Mouse (Mus musculus): ENCODE results near the gene Pip4k2b.

Pip4k2b gene

DNA sequence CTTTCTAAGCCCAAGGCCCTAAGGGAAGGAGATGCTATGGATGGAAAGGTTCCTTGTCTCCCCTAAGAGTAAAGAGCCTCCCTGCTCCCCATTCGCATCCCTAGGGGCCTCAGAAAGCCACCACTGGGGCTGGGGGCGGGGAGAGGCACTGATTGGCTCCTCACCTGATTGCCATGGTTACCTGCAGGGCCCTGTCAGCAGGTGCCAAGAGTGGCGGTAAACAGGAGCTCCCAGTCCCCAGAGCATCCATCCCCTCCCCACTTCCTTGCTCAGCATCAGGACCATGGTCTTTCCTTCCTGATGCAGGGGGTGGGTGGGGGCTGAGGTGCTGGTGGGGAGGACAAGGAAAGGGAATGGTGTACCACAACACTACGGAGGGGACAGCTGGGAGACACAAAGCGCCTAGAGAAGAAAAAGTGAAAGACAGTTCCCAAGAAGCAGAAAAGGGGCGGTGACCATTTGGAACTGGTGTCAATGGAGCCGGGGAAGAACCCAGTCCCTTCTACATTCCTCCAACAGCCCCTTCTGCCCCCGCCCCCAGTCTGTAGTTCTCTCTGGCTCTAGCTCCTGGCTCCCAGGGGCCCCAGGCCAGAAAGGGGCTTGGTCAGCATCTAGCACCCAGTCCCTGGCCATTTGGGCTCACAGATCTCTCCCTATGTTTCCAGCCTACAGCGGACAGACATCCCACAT, 48.6 kb downstream of the Pip4k2b start:
- DNase-seq (ENCODE audit: low read depth, low spot score) = no peak

DNA sequence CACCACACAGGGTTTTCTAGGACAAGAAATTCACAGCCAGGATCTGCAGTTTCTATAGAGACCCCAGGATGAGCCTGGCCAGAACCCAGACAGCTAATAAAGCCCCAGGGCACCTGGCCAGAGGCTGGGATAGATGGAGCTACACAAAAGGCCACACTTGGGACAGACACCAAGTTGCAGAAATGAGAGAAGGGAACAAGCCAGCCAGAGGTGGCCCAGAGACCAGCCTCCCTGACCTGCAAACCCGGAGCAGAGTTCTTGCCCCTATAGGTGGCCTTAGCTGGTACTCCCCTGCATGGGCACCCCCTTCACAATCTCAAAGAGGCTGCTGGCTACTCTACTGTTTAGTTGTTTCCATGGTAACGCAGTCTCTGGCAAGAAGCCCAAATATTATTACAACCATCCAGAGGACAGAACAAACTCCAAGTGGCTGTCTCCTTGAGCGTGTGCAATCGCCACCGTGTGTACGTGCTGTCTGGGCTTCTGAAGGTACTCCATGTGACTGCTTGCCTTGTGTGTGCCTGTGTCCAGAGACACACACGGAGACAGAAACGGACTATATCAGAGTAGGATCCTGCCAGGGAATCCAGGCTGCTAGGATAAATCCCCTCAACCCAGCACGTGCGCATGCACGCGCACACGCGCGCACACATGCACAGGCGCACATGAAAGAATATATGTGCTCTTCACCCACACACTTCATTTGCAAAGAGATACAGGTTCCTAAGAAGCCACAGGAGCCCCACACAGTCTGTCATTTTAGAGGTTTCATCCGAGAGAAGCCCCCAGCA, 49.4 kb downstream of the Pip4k2b start:
- no peak for DNase-seq (ENCODE audit: low read depth, low spot score)

DNA sequence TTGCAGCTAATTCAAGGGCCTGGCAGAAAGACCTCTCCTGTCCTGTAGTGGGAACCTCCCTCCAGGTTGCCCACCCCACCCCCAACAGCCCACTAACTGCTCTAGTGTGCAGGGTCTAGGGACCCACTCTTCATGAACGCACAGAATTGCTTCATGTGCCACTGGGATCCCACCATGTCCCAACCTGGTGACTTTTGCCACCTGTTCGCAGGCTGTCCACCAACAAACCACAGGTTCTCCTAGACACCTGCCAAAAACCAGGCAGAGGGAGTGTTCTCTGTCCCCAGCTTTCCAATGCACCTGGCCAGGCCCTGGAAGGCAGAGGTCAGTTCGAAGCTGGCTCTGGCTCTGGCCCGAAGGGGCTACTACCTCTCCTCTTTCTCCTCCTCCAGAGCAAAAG, 50.1 kb downstream of the Pip4k2b start:
- no peak for DNase-seq (ENCODE audit: low read depth, low spot score)

DNA sequence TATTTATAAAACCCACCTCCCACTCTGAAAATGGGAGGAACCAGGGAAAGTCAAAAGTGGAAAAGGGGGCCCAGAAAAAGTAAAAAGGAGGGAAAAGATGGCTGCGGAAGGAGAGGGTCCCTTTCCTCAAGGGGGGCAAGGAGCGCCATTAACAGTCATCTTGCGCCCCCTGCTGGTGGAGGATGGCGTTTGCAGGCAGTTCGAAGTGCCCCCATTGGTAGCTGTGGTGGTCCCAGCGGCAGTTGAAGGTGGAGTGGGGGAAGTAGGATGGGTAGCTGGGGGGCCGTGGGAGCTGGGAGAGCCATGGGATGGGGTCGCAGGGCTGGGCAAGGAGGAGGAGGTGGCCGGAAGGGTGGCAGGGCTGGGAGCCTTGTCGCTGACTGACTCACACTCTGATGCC, 54.6 kb downstream of the Pip4k2b start:
- no peak for DNase-seq (ENCODE audit: low read depth, low spot score)

DNA sequence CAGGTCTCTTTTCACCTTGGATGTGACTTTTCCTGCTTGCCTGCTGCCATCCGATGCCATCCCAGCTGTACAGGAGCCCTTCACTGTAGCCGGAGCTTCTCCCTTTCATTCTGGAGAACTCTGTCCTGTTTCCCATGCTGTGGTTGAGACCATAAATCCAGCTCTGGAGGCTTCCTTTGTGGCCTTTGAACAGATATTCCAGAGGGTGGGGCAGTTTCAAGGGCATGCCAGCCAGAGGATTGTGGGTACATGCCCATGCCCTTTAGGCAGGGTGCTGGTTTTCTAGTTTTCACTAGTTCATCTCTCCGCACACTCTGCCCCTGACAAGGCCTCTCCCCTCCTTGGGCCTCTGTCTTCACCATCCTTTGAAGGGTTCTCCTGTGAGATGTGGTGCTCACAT, 57.4 kb downstream of the Pip4k2b start:
- no peak for DNase-seq (ENCODE audit: low read depth, low spot score)

DNA sequence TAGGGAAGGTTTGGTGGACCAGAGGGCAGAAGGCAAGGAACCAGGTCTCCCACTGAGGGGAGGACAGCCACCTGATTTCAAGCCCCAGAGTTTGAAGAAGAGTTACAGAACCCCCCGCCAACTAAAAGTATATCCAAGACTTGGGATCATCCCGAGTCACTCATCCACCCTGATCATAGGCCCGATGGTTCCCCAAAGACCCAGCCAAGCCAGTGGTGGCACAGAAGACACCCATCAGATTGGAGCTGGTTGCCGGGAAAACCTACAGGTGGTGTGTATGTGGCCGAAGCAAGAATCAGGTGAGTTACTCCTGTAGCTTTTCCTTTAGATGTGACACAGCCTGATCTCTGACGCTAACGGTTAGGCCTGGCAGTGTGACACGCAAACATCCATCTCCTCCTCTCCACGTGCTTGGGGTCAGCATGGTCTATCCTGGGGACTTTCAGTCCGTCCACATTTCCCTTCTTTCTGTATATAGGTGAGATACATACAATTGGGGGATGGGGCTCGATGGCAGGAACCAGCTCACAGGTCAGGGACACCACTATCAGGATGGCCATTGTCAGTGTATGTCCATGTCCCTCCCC, 58.1 kb downstream of the Pip4k2b start:
- DNase-seq (ENCODE audit: low read depth, low spot score) = no peak

DNA sequence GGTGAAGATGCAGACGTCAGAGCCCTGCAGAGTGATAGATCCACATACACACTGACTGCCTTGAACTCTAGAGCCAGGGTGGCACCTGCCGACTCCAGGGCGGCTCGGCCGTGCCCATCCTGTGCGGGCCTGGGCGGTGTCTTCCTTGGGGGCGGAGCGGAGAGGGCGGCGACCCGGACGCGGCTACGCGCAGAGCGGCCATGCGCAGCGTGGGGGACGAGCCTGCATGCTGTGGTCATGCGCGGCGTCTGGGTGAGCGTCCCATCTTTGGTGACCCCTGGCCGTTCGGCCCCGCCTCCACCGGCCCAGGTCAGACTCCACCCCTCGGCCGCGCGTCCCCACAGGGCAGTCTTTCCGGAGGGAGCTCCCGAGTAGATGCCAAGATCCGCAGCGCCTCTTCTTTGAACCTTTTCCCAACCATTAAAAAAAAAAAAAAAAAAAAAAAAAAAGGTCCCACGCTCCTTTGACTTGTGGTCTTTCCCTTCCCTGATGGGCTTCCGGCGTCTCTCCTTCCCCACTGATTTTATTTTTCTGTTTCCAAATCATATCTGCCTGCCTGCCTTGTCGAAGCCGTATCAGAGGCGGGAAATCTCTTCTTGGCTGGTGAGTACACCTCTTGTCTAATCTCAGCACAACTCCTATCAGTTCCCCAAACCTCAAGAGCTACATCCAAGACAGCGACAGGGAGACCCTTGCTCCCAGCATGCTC, 58.7 kb downstream of the Pip4k2b start, which contains the start of gene Cisd3:
Gene Cisd3, plus strand, starts transcription at position 214 of the 709 bp plus-strand sequence.
- peak; percentile 76 for DNase-seq (ENCODE audit: low read depth, low spot score)

DNA sequence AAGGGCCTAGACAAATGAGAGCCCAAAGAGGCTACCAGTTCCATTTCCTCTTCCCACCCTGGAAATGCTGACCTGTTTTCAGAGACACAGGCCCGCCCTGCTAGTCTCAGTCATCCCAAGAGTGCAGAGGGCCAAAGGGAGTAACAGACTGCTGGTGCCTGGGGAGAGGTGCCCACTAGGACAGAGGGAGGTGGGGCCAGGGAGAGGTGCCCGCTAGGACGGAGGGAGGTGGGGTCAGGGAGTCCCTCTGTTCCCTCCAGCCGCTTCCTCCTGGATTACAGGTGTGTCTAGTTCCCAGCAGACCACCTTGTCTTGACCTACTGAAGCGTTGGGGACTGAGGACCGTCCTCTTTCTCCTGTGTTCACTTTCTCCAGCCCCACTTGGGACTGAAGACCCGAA, 59.7 kb downstream of the Pip4k2b start:
- DNase-seq (ENCODE audit: low read depth, low spot score) = no peak

DNA sequence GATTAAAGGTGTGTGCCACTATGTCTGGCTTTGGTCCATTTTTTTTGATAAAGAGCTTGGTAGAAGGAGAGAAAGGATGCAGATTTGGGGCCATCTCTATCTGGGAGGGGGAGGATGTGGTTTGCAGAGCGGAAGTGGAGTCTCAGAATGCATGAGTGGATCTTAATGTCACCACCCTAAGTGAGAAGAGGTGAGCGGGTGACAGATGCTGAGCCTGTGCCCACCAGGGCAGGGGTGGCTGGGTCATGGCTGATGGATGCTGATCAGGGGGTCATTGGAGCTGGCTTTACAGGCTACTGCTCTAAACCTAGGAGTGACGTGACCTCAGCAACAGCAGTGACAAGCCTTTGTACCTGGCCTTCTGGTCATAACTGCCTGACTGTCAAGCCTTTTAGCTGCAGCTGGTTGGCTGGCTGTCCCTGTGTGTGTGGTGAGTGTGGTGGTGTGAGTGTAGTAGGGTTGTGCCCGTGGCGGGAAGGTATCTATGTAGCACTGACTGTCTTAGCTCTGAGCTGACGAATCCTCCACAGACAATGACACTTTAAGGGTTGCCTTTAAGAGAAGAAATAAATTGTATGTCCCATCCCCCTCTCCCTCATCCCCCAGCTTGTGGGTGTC, 60.3 kb downstream of the Pip4k2b start:
- DNase-seq (ENCODE audit: low read depth, low spot score) = no peak

DNA sequence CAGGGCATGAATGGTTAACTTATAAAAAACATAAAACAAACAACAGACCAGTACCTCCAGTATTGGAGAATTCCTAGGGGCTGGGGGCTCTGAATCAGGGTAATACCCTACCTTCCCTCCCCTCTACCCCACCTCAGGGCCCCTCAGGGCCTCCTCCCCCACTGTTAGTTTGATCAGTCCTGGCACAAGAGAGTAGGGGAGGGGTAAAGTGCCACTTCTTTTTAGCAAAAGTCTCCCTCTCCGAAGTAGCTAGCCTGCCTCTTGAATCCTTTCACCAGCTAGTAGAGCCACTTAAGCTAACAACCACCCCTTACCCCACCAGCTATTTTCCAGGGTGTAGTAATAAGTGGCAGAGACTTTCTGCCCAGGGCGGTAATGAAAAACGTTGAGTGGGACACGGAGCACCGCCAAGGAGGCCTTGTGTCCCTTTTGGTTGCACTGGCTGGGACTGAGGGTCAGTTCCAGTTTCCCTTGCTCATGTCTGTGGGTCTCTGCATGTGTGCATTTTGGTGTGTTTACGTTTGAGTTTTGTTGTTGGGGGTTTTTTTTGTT, 61.9 kb downstream of the Pip4k2b start:
- no peak for DNase-seq (ENCODE audit: low read depth, low spot score)

DNA sequence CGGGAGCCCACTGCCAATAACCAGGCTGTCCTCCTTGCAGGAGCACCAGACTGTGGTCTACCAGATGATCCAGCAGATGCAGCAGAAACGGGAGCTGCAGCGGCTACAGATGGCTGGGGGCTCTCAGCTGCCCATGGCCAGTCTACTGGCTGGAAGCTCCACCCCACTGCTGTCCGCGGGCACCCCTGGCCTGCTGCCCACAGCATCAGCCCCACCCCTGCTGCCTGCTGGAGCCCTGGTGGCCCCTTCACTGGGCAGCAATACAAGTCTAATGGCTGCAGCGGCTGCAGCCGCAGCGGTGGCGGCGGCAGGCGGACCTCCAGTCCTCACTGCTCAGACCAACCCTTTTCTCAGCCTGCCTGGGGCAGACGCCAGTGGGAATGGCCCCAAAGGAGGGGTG, 64.1 kb downstream of the Pip4k2b start:
- no peak for DNase-seq (ENCODE audit: low read depth, low spot score)

DNA sequence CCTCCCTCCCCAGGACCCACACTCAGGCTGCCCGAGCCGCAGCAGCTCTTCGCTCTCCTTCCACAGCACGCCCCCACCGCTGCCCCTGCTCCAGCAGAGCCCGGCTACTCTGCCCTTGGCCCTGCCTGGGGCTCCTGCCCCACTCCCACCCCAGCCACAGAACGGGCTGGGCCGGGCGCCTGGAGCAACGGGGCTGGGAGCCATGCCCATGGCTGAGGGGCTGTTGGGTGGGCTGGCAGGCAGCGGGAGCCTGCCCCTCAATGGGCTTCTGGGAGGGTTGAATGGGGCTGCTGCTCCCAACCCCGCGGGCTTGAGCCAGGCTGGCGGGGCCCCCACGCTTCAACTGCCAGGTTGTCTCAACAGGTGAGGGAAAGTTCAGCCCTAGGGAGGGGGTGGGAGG, 66.2 kb downstream of the Pip4k2b start:
- no peak for DNase-seq (ENCODE audit: low read depth, low spot score)

DNA sequence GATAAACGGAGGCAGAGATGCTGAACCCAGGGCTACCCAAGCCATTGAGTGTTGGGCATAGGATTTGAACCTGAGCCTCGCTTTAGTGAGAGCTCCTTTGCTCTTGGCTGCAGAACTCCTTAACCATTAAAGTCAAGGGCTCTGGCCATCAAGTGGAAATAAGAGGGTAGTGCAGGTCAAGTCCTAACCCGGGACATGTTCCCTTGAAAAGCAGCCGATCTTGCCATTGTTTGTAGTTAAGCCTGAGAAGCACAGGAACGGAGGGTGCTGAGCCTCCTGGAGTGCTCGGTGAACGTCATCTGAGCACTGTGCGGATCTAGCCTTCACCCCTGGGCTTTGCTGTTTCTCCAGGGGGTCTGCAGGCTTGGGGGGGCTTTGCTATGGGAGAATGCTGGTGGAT, 66.7 kb downstream of the Pip4k2b start:
- DNase-seq (ENCODE audit: low read depth, low spot score) = no peak

DNA sequence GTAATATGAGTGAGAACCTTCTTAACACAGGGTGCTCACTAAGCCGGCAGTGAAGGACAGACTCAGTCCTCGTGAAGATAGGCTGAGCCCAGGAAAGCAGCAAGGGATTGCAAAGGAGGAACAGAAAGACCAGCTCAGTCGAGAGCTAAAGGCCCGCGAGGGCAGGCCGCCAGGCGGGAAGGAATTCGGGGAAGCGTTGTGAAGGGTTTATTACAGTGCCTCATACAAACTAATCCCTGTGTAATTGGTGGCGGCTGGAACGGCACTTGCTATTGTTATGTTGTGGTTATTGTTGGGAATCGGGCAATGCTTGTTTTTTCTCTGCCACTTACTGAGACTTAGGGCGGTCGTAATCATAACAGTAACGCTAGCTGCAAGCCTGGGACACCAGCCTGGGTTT, 67.1 kb downstream of the Pip4k2b start:
- DNase-seq (ENCODE audit: low read depth, low spot score) = no peak

DNA sequence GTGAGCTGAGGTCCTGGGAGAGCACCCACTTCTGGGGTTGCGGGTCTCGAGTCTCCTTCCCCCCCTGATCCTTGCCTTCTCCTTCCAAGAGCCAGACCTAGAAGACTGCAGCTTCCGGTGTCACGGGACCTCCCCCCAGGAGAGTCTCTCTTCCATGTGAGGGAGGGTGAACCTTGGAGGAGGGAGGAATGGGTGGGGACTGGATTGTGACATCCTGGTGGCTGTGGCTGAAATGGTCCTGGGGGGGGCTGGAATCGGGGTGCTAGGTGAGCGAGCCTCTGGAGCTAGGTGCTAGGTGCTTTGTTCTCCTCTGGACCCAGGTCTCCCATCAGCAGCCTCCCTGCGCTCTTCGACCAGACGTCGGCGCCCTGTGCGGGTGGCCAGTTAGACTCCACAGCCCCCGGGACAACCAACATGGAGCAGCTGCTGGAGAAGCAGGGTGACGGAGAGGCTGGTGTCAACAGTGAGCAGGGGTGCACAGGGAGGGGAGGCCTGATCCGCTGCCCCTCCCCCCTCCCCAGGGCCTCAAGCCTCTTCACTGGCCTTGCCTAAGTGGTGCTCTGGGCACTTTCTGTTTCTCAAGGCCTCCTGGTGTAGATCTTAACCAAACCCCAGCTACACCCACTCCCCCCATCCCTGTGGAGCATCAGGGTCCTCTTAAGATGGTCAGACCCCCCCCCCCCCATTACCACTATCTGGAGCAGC, 68.3 kb downstream of the Pip4k2b start:
- no peak for DNase-seq (ENCODE audit: low read depth, low spot score)

DNA sequence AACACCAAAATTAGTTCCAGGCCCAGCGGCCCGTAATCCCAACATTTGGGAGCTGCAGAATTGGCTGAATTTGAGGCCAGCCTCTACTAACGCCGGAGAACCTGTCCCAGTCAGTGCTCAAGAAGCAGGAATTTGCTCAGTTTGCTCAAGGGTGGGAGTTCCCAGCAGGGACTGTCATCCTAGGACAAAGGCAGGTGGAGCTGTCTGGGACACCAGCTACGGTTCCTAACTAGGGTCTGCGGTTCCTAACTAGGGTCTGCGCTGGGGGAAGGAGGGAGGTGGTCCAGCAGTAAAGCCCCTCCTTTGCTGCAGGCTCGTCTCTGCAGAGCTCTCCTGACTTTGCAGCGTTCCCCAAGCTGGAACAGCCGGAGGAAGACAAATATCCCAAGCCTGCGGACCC, 71.4 kb downstream of the Pip4k2b start:
- DNase-seq (ENCODE audit: low read depth, low spot score) = no peak

DNA sequence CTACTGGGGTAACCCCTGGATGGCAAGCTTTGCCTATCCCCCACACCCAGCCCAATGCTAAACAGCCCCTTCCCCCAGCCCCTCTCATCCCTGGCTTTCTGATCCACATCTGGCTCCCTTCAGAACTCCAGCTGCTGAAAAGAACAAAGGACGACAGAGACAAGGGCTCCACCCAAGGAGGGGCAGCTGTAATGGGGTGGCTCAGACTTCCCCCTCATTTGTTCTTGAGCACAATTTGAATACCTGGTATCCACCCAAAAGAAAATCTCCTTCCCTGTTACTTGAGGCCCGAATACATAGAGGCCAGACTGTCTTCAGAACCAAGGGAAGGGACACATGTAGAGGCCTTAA, 73.4 kb downstream of the Pip4k2b start:
- no peak for DNase-seq (ENCODE audit: low read depth, low spot score)

DNA sequence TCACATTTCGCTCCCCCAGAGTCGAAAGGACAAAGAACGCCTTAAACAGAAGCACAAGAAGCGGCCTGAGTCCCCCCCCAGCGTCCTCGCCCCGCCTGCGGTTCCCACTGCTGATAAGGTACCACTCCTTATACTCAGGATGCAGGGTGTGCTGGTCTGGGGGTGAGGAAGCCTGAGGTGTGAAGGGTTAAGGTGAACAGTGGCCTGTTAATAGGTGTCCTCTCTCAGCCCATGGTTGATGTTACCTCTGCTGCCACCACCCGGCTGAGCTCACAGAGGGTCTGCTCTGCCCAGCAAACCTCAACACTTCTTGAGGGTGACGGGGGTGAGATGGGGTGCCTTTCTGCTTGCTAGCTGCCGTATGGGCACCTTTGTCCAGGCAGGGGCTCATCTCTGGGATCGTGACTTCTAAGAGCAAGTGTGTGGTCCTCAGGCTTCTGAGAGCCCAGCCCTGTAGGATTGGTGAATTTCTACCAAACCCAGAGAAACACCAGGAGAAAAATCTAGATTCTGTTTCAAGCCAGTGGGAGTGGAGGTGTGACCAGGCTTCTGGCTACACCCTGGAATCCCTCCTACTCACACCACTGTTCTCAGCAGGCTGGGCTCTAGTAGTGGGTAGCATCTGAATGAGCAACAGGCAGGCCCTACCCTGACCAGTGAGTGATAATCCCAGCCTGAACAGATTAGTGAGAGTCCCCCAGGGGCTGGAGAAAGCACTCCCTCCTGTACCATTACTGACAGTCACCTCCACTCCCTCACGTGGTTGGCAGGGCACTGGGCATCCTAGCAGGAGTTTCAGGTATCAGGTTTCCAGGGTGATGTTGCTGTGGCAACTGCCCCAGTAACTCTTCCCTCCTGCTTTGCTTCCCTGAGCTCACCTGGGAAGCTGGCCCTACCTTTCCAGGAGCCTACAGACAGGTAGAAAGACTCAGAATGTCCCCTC, 74.0 kb downstream of the Pip4k2b start:
- DNase-seq (ENCODE audit: low read depth, low spot score) = no peak

DNA sequence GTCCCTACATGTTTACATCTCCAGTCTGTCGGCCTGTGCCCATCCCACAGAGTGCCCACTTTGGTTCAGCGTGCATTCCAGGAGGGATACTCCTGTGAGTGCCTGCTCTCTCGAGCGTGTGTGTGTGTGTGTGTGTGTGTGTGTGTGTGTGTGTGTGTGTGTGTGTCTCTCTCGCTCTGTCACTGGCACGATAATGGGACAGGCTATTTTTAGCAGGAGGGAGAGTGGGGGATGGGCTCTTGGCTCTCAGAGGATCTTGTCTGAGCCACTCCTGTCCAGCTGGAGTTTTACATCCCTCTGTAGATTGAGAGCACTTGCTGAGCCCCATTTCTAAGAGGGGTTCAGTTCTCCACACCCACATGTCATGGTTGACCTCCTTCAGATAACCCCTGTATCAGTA, 74.7 kb downstream of the Pip4k2b start:
- no peak for DNase-seq (ENCODE audit: low read depth, low spot score)

DNA sequence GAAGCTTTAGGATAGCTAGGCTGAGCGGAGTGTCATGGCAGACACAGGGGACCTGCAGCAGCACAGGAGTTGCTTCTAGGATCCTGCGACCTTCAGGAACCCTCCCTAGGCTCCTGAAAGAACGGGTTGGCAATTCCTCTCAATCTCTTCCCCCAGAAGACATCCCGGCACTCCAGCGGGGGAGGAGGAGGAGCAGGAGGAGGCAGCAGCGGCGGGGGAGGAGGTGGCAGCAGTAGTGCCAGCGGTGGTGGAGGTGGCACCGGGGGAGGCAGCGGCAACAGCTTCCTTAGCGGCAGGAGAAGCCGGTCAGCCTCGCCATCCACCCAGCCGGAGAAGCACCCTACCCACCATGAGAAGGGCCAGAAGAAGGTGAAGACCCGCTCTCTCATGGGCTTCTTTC, 75.2 kb downstream of the Pip4k2b start:
- no peak for DNase-seq (ENCODE audit: low read depth, low spot score)
